Mouse (Mus musculus) ES-Bruce4 (cell line): Measurements from ENCODE around the gene Nup210l.

Source experiments
- CTCF ChIP-seq: IDR thresholded peaks from one replicate; pipeline ENCODE4 v1.8.1; 2011; ENCODE audit warnings: low read depth, low read length
- EP300 ChIP-seq: IDR thresholded peaks from 2 replicates; pipeline ENCODE4 v1.6.1; 2011; ENCODE audit warnings: low read depth, low read length; ENCODE audit not compliant: insufficient read depth
- POLR2A ChIP-seq: IDR thresholded peaks from one replicate; pipeline ENCODE4 v1.8.1; 2011; ENCODE audit warnings: low read length; ENCODE audit not compliant: insufficient read depth

DNA sequence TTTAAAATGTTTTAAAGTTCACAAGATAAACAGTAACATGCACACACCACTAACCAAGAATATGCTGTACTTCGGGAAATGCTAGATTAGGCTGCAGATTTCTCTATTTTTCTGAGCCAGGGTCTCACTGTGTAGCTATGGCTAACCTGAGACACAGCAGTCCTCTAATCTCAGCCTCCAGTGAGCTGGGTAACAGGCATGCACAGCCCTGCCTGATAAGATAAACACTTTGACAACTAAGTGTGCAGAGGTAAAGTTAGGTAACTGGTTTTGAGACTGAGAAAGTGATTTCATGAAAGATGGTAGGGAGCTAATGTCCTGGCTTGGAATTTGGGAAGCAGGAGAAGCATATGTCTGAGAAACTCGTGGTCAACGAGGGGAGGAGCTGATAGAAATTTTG is 9.5 kb upstream of the Nup210l start:
- TF ChIP-seq CTCF: no peak
- no peak for TF ChIP-seq POLR2A
- no peak for TF ChIP-seq EP300
